8 mouse cellular contexts compared by ENCODE assay signal in the genomic region with DNA sequence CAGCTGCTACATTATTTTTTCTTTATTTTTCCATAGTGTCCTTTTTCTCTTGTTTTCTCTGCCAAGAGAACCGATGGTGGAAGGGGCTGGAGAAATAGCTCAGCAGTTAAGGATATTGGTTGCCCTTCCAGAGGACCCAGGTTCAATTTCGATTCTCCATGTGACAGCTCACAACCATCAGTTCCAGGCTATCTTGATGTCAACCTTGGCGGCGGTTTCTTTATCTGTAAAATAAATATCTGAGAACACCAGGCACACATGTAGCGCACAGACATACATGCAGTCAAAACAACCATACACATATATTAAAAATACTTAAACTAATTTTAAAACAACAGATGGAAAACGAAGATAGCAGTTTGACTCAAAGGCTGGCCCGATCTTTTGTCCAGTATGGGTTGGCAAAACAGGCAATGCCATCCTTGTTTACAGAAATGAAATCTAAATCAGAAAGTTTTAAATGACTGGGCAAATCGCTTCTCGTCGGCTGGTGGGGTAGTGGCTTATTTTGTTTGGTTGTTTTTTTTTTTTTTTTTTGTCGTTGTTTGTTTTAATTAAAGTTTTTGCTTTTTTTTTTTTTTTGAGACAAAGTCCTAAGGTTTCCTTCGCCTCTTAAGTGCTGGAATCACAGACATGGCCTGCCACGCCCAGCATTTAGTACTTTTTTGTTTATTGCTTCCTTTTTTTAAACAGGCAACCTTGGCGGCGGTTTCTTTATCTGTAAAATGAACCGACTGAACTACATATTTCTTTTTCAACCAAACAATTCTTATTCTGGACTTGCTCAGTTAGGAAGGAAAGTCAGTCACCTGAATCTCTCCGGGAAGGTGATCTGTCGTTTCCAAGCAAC. TPM values are rescaled to one million over a fixed set of nuclear protein-coding genes. Genes with fewer than 3 reads are reported as not detected.
A peak's percentile ranks its signal among the peaks of the same experiment; 100 is the strongest.
DNase-seq lines count a peak whose midpoint lies in the region; ATAC-seq and TF ChIP-seq lines count a peak whose summit lies in the region.

No protein-coding gene starts in this region.

- no peaks in the 10 kb centered on the region; the same call in 1 of the 2 replicates for H3K4me1 ChIP-seq in spleen, adult 2 months (ENCODE audit: control insufficient read depth, insufficient read depth, insufficient read length)
- peaks cover 16% of the 10 kb centered on the region for H3K4me1 ChIP-seq in forebrain, embryonic 12.5 days
- peaks cover 24% of the 10 kb centered on the region for H3K4me1 ChIP-seq in liver, embryonic 13.5 days (replicated peaks)
- H3K4me1 ChIP-seq in stomach, embryonic 16.5 days (ENCODE audit: control insufficient read depth, insufficient read depth, low read length) = peaks cover 13% of the 10 kb centered on the region

- TF ChIP-seq CTCF in spleen, adult 2 months (IDR thresholded peaks at IDR 0.05; ENCODE audit: extremely low read depth, insufficient read depth, insufficient read length, insufficient replicate concordance) = no peak

- peak overlapping the region; percentile 89 for H3K4me2 ChIP-seq in forebrain, embryonic 12.5 days
- peak overlapping the region; percentile 81 for H3K4me2 ChIP-seq in liver, embryonic 13.5 days
- peak overlapping the region; percentile 85 for H3K4me2 ChIP-seq in stomach, embryonic 16.5 days (ENCODE audit: low read depth, low read length)

- TF ChIP-seq POLR2A in spleen, adult 2 months (IDR thresholded peaks at IDR 0.05; ENCODE audit: low read depth, low read length) = no peak

- peak overlapping the region; percentile 70; the same call in 1 of the 2 replicates for H3K27ac ChIP-seq in spleen, adult 2 months (ENCODE audit: insufficient read depth, low read length)
- H3K27ac ChIP-seq in forebrain, embryonic 12.5 days = 0 out of 2 replicates have a peak overlapping the region, but pooled peaks have one; percentile 86
- peak overlapping the region; percentile 41; the same call in 1 of the 2 replicates for H3K27ac ChIP-seq in liver, embryonic 13.5 days
- peak overlapping the region; percentile 96 for H3K27ac ChIP-seq in stomach, embryonic 16.5 days (ENCODE audit: low read length)

- H3K36me3 ChIP-seq in spleen, adult 2 months (ENCODE audit: control insufficient read depth, insufficient read depth, low read length) = no peaks in the 10 kb centered on the region
- H3K36me3 ChIP-seq in forebrain, embryonic 12.5 days (replicated peaks) = no peaks in the 10 kb centered on the region; the same call in 1 of the 2 replicates
- no peaks in the 10 kb centered on the region for H3K36me3 ChIP-seq in liver, embryonic 13.5 days
- H3K36me3 ChIP-seq in stomach, embryonic 16.5 days (ENCODE audit: control insufficient read depth, insufficient read depth, low read length) = no peaks in the 10 kb centered on the region

- H3K9ac ChIP-seq in forebrain, embryonic 12.5 days = peak overlapping the region; percentile 91; the same call in 1 of the 2 replicates
- H3K9ac ChIP-seq in liver, embryonic 13.5 days = peak overlapping the region; percentile 88; the same call in 1 of the 2 replicates
- H3K9ac ChIP-seq in stomach, embryonic 16.5 days (ENCODE audit: low read length) = peak overlapping the region; percentile 95

- ATAC-seq in forebrain, embryonic 12.5 days (ENCODE audit: low FRiP score) = peak; percentile 44
- no peak for ATAC-seq in liver, embryonic 13.5 days (ENCODE audit: low read depth)
- no peak for ATAC-seq in stomach, embryonic 16.5 days (ENCODE audit: insufficient read depth, low FRiP score)

- peak overlapping the region; percentile 72 for H3K4me3 ChIP-seq in spleen, adult 2 months (ENCODE audit: extremely low read depth, insufficient read depth, insufficient read length)
- H3K4me3 ChIP-seq in forebrain, embryonic 12.5 days (replicated peaks) = peak overlapping the region; percentile 64
- H3K4me3 ChIP-seq in liver, embryonic 13.5 days (replicated peaks) = peak overlapping the region; percentile 82
- H3K4me3 ChIP-seq in stomach, embryonic 16.5 days (replicated peaks; ENCODE audit: low read length) = peak overlapping the region; percentile 93

- 38% methylated on average over 18 of the region's 18 CpGs for WGBS in spleen, adult 2 months
- WGBS in forebrain, embryonic 12.5 days = 45% methylated on average over 18 of the region's 18 CpGs
- 23% methylated on average over 18 of the region's 18 CpGs for WGBS in liver, embryonic 13.5 days (ENCODE audit: insufficient replicate concordance)
- WGBS in stomach, embryonic 16.5 days = 37% methylated on average over 18 of the region's 18 CpGs

- no peaks in the 10 kb centered on the region for H3K27me3 ChIP-seq in spleen, adult 2 months (ENCODE audit: control insufficient read depth, insufficient read depth, low read length)
- H3K27me3 ChIP-seq in forebrain, embryonic 12.5 days = no peaks in the 10 kb centered on the region
- no peaks in the 10 kb centered on the region for H3K27me3 ChIP-seq in liver, embryonic 13.5 days
- H3K27me3 ChIP-seq in stomach, embryonic 16.5 days (ENCODE audit: control insufficient read depth, insufficient read depth, low read length) = no peaks in the 10 kb centered on the region

- H3K9me3 ChIP-seq in forebrain, embryonic 12.5 days = no peaks in the 10 kb centered on the region
- H3K9me3 ChIP-seq in liver, embryonic 13.5 days (replicated peaks) = no peaks in the 10 kb centered on the region
- no peaks in the 10 kb centered on the region for H3K9me3 ChIP-seq in stomach, embryonic 16.5 days (replicated peaks; ENCODE audit: control insufficient read depth, low read length)

- DNase-seq in spleen, adult 2 months (ENCODE audit: low read depth in 1 of 2, low spot score in 2 of 2) = no peak
- no peak for DNase-seq in spleen, postnatal 14 days (ENCODE audit: low spot score in 2 of 2)
- DNase-seq in liver, embryonic 13.5 days = no peak
- no peak for DNase-seq in cerebellum, postnatal 36 days
- DNase-seq in retina, embryonic 14.5 days (ENCODE audit: low spot score) = no peak
- no peak for DNase-seq in kidney, postnatal 14 days

RNA-seq across cellular contexts. Expression of a gene that starts 0.6 kb away (rescaled TPM):
- polyA plus RNA-seq in spleen, adult 2 months (2012; rRNA removed) = 6.1 and 7.6 TPM in 2 replicates
- polyA plus RNA-seq in forebrain, embryonic 12.5 days (2016; fragmentation: Nextera tagmentation; extraction: Ambion mirVana) = 9.6 and 9.8 TPM in 2 replicates
- polyA plus RNA-seq in liver, embryonic 13.5 days (2015; fragmentation: Nextera tagmentation; extraction: Ambion mirVana) = 8.1 and 8.3 TPM in 2 replicates
- polyA plus RNA-seq in stomach, embryonic 16.5 days (2015; fragmentation: Nextera tagmentation; extraction: Ambion mirVana) = 10.5 and 12.2 TPM in 2 replicates

RNA-seq across cellular contexts. Expression of a gene that starts 19.1 kb away (rescaled TPM):
- 34.1 and 37.1 TPM in 2 replicates for polyA plus RNA-seq in spleen, adult 2 months (2012; rRNA removed)
- polyA plus RNA-seq in forebrain, embryonic 12.5 days (2016; fragmentation: Nextera tagmentation; extraction: Ambion mirVana) = 21.6 and 22.6 TPM in 2 replicates
- 4.5 and 4.8 TPM in 2 replicates for polyA plus RNA-seq in liver, embryonic 13.5 days (2015; fragmentation: Nextera tagmentation; extraction: Ambion mirVana)
- polyA plus RNA-seq in stomach, embryonic 16.5 days (2015; fragmentation: Nextera tagmentation; extraction: Ambion mirVana) = 8.1 and 8.2 TPM in 2 replicates

RNA-seq across cellular contexts. Expression of a gene that starts 28.6 kb away (rescaled TPM):
- polyA plus RNA-seq in spleen, adult 2 months (2012; rRNA removed) = 35.8 and 44.0 TPM in 2 replicates
- polyA plus RNA-seq in forebrain, embryonic 12.5 days (2016; fragmentation: Nextera tagmentation; extraction: Ambion mirVana) = 118 and 129 TPM in 2 replicates
- polyA plus RNA-seq in liver, embryonic 13.5 days (2015; fragmentation: Nextera tagmentation; extraction: Ambion mirVana) = 25.3 and 29.4 TPM in 2 replicates
- 53.3 and 54.3 TPM in 2 replicates for polyA plus RNA-seq in stomach, embryonic 16.5 days (2015; fragmentation: Nextera tagmentation; extraction: Ambion mirVana)

RNA-seq across cellular contexts. Expression of a gene that starts 57.4 kb away (rescaled TPM):
- 0.35 and 0.56 TPM in 2 replicates for polyA plus RNA-seq in spleen, adult 2 months (2012; rRNA removed)
- polyA plus RNA-seq in forebrain, embryonic 12.5 days (2016; fragmentation: Nextera tagmentation; extraction: Ambion mirVana) = 0.36 and 0.64 TPM in 2 replicates
- 0.03 TPM in 1 of 2 replicates, not detected in the other for polyA plus RNA-seq in liver, embryonic 13.5 days (2015; fragmentation: Nextera tagmentation; extraction: Ambion mirVana)
- polyA plus RNA-seq in stomach, embryonic 16.5 days (2015; fragmentation: Nextera tagmentation; extraction: Ambion mirVana) = 0.46 and 0.92 TPM in 2 replicates

Comparison
In these comparisons a context has a peak if more than half of its experiments do, and no peak if none do; other contexts are left out.
1. H3K27ac ChIP-seq: peak in every context shown above with its lines; median percentile 96 in stomach, embryonic 16.5 days; 86 in forebrain, embryonic 12.5 days; 70 in spleen, adult 2 months; 41 in liver, embryonic 13.5 days.